Mouse (Mus musculus) liver, adult (tissue): ENCODE data around the gene Bmp10.

Experiments
- GATA4 ChIP-seq: IDR thresholded peaks from 2 replicates; pipeline ENCODE4 v1.6.1; 2014; ENCODE audit warnings: mild to moderate bottlenecking, low read length; ENCODE audit not compliant: insufficient replicate concordance

Bmp10 gene

DNA sequence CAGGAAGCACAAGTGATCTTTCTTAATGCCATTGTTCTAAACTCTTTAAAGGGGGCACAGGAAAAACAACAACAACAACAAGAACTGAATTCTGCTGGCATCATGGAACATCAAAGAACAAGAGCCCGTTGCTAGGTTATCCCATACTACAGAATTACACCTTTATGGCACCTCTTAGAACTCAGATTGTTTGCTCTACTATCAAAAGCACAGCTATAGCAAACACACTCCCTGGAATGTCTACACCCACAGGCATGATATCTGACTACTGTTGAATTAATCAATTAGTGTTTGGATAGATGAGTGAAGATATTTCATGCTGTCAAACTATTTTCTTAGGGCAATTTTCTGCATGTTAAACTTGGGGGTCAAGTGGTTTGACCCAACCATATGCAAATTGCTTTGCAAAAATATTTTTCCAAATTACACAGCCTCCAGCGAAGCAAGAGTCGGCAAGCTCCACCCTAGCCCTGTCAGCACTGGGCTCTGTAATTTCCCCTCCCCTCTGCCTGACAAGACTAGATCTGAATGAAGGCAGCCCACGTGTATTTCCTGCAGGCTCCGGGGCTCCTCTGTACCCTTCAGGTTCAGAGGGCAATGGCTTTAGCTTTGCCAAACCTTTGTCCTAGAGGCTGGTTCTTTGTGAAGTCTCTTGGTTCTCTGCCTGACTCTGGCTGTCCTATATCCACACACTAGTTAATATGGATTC lies 50.7 kb downstream of the Bmp10 start:
- no peak for TF ChIP-seq GATA4

DNA sequence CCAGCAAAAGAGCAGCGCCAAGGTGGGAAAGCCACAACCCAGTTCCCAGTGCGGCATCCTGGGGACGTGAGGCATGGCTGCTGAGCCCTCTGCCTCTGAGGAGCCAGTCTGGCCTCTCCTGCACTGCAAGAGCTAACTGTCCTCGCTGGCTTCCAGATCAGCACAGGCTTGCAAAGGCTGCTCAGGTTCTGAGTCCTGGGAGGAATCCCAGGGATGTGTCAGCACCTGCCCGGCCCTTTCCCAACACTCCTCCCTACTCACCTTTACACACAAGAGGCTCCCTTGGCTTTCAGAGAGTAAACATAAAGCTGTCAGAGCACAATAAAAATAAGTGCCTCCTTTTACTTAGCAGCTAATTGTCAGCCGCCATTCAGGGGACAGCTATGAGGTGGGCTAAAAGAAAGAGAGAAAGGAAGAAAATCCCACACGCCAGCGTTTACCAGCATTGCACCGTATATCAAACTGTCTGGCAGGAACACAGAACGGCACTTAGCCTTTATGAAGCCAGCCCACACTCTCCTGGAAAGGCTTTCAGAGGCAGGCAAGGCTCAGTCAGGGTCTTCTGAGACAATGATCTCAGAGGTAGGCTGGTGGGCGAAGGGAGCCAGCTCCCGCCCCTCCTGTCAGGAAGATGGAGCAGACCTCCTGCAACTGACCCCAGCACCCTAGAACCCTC lies 54.6 kb downstream of the Bmp10 start:
- no peak for TF ChIP-seq GATA4

DNA sequence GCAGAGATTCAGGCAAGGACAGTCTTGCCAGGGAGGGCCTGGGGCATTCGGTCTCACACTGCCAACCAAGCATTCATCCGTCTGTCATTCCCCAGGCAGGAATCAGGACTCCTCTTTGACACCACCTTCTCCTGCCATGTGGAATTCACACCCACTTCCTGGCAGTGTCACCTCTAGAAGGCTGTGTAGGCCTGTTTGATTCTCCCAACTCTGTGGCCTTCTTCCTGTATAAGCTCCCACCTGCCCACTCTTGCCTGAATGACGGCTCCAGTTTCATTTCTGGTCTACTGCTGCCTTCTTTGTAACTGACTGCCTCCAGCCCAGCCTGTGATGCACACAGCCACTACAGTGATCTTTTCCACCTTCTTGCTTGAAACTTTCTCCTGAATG lies 55.1 kb downstream of the Bmp10 start:
- TF ChIP-seq GATA4: no peak

DNA sequence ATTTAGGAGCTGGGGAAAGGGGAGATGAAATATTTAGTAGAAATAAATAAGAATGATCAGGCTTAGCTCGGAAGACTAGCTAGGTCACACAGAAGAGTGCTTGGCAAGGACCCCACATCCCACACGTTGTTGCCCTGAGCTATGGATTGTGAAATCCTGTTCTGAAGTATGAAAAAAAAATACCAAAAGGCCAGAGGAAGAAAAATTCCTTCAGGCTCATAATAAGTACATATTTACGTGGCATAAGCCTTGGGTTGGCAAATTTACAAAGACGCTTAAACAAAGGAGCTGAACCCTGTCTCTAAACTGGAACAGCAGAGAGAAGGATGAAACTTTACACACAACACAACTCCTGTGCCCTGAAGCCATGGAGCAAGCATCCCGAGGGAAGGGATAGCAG lies 56.0 kb downstream of the Bmp10 start:
- TF ChIP-seq GATA4: no peak
